Mouse (Mus musculus): Measurements from ENCODE around the gene Trappc6a. TPM values are rescaled to one million over a fixed set of nuclear protein-coding genes. Genes with fewer than 3 reads are reported as not detected.

The Trappc6a gene
- polyA plus RNA-seq, 1 experiment: 54.4 TPM

GRCm38 (mm10) chr7:19534676-19535075 is 26.5 kb downstream of the Trappc6a start:
- TF ChIP-seq CTCF (IDR thresholded peaks at IDR 0.05; ENCODE audit: extremely low read depth, insufficient read depth, insufficient read length, insufficient replicate concordance) (no peak), POLR2A (IDR thresholded peaks at IDR 0.05; ENCODE audit: low read depth, low read length) (no peak)
- no peak overlapping the region for H3K27ac ChIP-seq (ENCODE audit: insufficient read depth, low read length)
- no peak for DNase-seq (ENCODE audit: low read depth in 1 of 2, low spot score in 2 of 2)
- 97% methylated on average over 10 of the region's 10 CpGs for WGBS
- H3K4me1 ChIP-seq (ENCODE audit: control insufficient read depth, insufficient read depth, insufficient read length): no peaks in the 10 kb centered on the region
- no peak overlapping the region for H3K4me3 ChIP-seq (ENCODE audit: extremely low read depth, insufficient read depth, insufficient read length)
- peaks cover 40% of the 10 kb centered on the region for H3K36me3 ChIP-seq (ENCODE audit: control insufficient read depth, insufficient read depth, low read length)
- no peaks in the 10 kb centered on the region for H3K27me3 ChIP-seq (ENCODE audit: control insufficient read depth, insufficient read depth, low read length)

- Histone ChIP-seq H3K27me3 (ENCODE audit: control insufficient read depth, insufficient read depth, low read length) (no peaks in the 10 kb centered on the region), H3K36me3 (ENCODE audit: control insufficient read depth, insufficient read depth, low read length) (no peaks in the 10 kb centered on the region), H3K27ac (ENCODE audit: insufficient read depth, low read length) (no peak overlapping the region), H3K4me3 (ENCODE audit: extremely low read depth, insufficient read depth, insufficient read length) (no peak overlapping the region), H3K4me1 (ENCODE audit: control insufficient read depth, insufficient read depth, insufficient read length) (peaks cover 7% of the 10 kb centered on the region; the same call in 1 of the 2 replicates)
- WGBS: 85% methylated on average over 2 of the region's 2 CpGs
- TF ChIP-seq POLR2A (IDR thresholded peaks at IDR 0.05; ENCODE audit: low read depth, low read length) (no peak), CTCF (IDR thresholded peaks at IDR 0.05; ENCODE audit: extremely low read depth, insufficient read depth, insufficient read length, insufficient replicate concordance) (no peak)
- DNase-seq (ENCODE audit: low read depth in 1 of 2, low spot score in 2 of 2): no peak
These were observed 32.8 kb downstream of the Trappc6a start for GRCm38 (mm10) chr7:19540771-19541566.

- no peaks in the 10 kb centered on the region for H3K36me3 ChIP-seq (ENCODE audit: control insufficient read depth, insufficient read depth, low read length)
These were observed 33.5 kb downstream of the Trappc6a start for GRCm38 (mm10) chr7:19541681-19542154.

DNA sequence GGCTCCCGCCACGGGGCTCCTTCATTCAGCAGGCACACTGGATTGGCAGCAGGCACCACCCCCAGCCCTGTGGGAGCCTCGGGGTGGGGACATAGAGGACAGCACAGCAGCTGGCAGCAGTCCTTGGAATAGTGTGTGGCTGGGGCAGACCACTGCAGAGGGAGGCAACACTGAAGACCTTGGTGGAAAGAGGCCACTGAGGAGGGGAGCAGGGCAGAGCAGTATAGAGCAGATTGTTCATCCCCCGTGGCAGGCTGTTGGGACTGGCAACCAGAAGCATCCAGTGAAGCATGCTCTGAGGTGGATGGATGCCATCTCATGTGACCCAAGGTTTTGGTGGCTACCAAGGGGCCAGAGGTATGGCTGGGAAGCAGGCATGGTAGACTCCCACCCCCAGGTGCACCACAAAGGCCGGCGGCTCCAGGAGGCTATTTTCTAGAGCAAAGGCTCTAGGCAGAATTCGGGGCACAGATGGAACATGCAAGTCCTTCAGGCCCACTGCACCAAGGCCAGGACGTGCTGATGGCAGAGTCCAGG is 34.0 kb downstream of the Trappc6a start:
- H3K4me1 ChIP-seq (ENCODE audit: control insufficient read depth, insufficient read depth, insufficient read length): peaks cover 7% of the 10 kb centered on the region; the same call in 1 of the 2 replicates

More at GRCm38 (mm10) chr7:19541681-19542154, 33.5 kb downstream of the Trappc6a start:
- DNase-seq (ENCODE audit: low read depth in 1 of 2, low spot score in 2 of 2): no peak
- TF ChIP-seq POLR2A (IDR thresholded peaks at IDR 0.05; ENCODE audit: low read depth, low read length): no peak
- TF ChIP-seq CTCF (IDR thresholded peaks at IDR 0.05; ENCODE audit: extremely low read depth, insufficient read depth, insufficient read length, insufficient replicate concordance): no peak
- no peaks in the 10 kb centered on the region for H3K27me3 ChIP-seq (ENCODE audit: control insufficient read depth, insufficient read depth, low read length)
- no peak overlapping the region for H3K27ac ChIP-seq (ENCODE audit: insufficient read depth, low read length)
- peaks cover 7% of the 10 kb centered on the region; the same call in 1 of the 2 replicates for H3K4me1 ChIP-seq (ENCODE audit: control insufficient read depth, insufficient read depth, insufficient read length)
- no peak overlapping the region for H3K4me3 ChIP-seq (ENCODE audit: extremely low read depth, insufficient read depth, insufficient read length)
- WGBS: 89% methylated on average over 7 of the region's 7 CpGs

DNA sequence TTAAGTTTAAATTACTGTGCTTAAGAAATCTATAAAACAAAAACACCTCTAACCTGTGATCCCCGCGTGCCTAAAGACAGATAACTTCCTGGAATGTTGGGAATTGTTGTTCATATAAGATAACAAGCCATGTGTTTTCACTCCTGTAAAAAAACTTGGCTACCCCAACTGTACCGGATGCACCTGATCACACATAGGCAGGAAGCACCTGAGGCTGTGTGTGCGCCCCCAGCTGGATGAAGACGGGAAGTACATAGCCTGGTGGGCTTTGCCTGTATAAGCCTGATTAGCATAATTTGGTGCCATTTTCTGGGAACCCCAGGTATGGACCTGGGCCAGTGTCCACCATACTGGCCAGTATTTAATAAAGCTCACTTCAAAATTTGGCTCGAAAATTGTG is 35.4 kb downstream of the Trappc6a start:
- Histone ChIP-seq H3K4me1 (ENCODE audit: control insufficient read depth, insufficient read depth, insufficient read length) (peaks cover 7% of the 10 kb centered on the region; the same call in 1 of the 2 replicates), H3K36me3 (ENCODE audit: control insufficient read depth, insufficient read depth, low read length) (no peaks in the 10 kb centered on the region), H3K27me3 (ENCODE audit: control insufficient read depth, insufficient read depth, low read length) (no peaks in the 10 kb centered on the region), H3K27ac (ENCODE audit: insufficient read depth, low read length) (no peak overlapping the region), H3K4me3 (ENCODE audit: extremely low read depth, insufficient read depth, insufficient read length) (no peak overlapping the region)
- TF ChIP-seq POLR2A (IDR thresholded peaks at IDR 0.05; ENCODE audit: low read depth, low read length) (no peak), CTCF (IDR thresholded peaks at IDR 0.05; ENCODE audit: extremely low read depth, insufficient read depth, insufficient read length, insufficient replicate concordance) (peak; percentile 44; the same call in 1 of the 2 replicates)
- peak in 1 of 2 experiments; percentile 36 for DNase-seq (ENCODE audit: low read depth in 1 of 2, low spot score in 2 of 2)
- WGBS: 27% methylated on average over 6 of the region's 6 CpGs

More for the DNA sequence above, 34.0 kb downstream of the Trappc6a start:
- Histone ChIP-seq H3K27ac (ENCODE audit: insufficient read depth, low read length) (no peak overlapping the region), H3K36me3 (ENCODE audit: control insufficient read depth, insufficient read depth, low read length) (no peaks in the 10 kb centered on the region), H3K27me3 (ENCODE audit: control insufficient read depth, insufficient read depth, low read length) (no peaks in the 10 kb centered on the region), H3K4me3 (ENCODE audit: extremely low read depth, insufficient read depth, insufficient read length) (no peak overlapping the region)
- TF ChIP-seq POLR2A (IDR thresholded peaks at IDR 0.05; ENCODE audit: low read depth, low read length) (no peak), CTCF (IDR thresholded peaks at IDR 0.05; ENCODE audit: extremely low read depth, insufficient read depth, insufficient read length, insufficient replicate concordance) (no peak)
- no peak for DNase-seq (ENCODE audit: low read depth in 1 of 2, low spot score in 2 of 2)
- 73% methylated on average over 8 of the region's 8 CpGs for WGBS

- TF ChIP-seq CTCF (IDR thresholded peaks at IDR 0.05; ENCODE audit: extremely low read depth, insufficient read depth, insufficient read length, insufficient replicate concordance) (no peak), POLR2A (IDR thresholded peaks at IDR 0.05; ENCODE audit: low read depth, low read length) (no peak)
- DNase-seq (ENCODE audit: low read depth in 1 of 2, low spot score in 2 of 2): no peak
- H3K4me3 ChIP-seq (ENCODE audit: extremely low read depth, insufficient read depth, insufficient read length): no peak overlapping the region
- 79% methylated on average over 3 of the region's 3 CpGs for WGBS
- peaks cover 7% of the 10 kb centered on the region; the same call in 1 of the 2 replicates for H3K4me1 ChIP-seq (ENCODE audit: control insufficient read depth, insufficient read depth, insufficient read length)
- H3K36me3 ChIP-seq (ENCODE audit: control insufficient read depth, insufficient read depth, low read length): no peaks in the 10 kb centered on the region
- H3K27me3 ChIP-seq (ENCODE audit: control insufficient read depth, insufficient read depth, low read length): no peaks in the 10 kb centered on the region
- H3K27ac ChIP-seq (ENCODE audit: insufficient read depth, low read length): no peak overlapping the region
These were observed 37.8 kb downstream of the Trappc6a start for GRCm38 (mm10) chr7:19546007-19546406.
